Mouse (Mus musculus) hindbrain, embryonic 13.5 days (tissue): ENCODE results near the gene Dkc1. TPM values are rescaled to one million over a fixed set of nuclear protein-coding genes. Genes with fewer than 3 reads are reported as not detected.

Experiments
- ATAC-seq: fragments of 200-750 bp; cut with Nextera tagmentation; 2 replicates; pipeline ENCODE4 v1.8.0; 2017; ENCODE audit warnings: moderate TSS enrichment; ENCODE audit not compliant: low FRiP score
- H3K27ac ChIP-seq: fragments of 300-500 bp; sonication (generic); 2 replicates; pipeline ENCODE4 v1.5.1; 2015; ENCODE audit warnings: inconsistent platforms, mild to moderate bottlenecking, moderate library complexity
- H3K27me3 ChIP-seq: fragments of 300-500 bp; sonication (generic); 2 replicates; pipeline ENCODE4 v1.6.1; 2015; ENCODE audit warnings: mild to moderate bottlenecking, inconsistent platforms
- H3K36me3 ChIP-seq: fragments of 300-500 bp; sonication (generic); 2 replicates; pipeline ENCODE4 v1.6.1; 2015; ENCODE audit warnings: mild to moderate bottlenecking, inconsistent platforms
- H3K4me1 ChIP-seq: fragments of 300-500 bp; sonication (generic); replicated peaks from 2 replicates; pipeline ENCODE4 v1.6.1; 2015; ENCODE audit warnings: inconsistent platforms
- H3K4me2 ChIP-seq: fragments of 300-500 bp; sonication (generic); 2 replicates; pipeline ENCODE4 v1.6.1; 2015; ENCODE audit warnings: inconsistent platforms, mild to moderate bottlenecking, moderate library complexity
- H3K4me3 ChIP-seq: fragments of 300-500 bp; sonication (generic); 2 replicates; pipeline ENCODE4 v1.5.1; 2015; ENCODE audit warnings: mild to moderate bottlenecking, inconsistent platforms
- H3K9ac ChIP-seq: fragments of 300-500 bp; sonication (generic); 2 replicates; pipeline ENCODE4 v1.6.1; 2015; ENCODE audit warnings: mild to moderate bottlenecking, inconsistent platforms
- H3K9me3 ChIP-seq: fragments of 300-500 bp; sonication (generic); 2 replicates; pipeline ENCODE4 v1.6.1; 2016; ENCODE audit warnings: inconsistent platforms
- WGBS: fragments of 180-500 bp; shearing (Covaris S2); methylation state at CpG from one replicate; pipeline ENCODE4 v1.1.7; 2015; 5-methylcytosine and 5-hydroxymethylcytosine counted together
- polyA plus RNA-seq: library from polyadenylated mRNA; unstranded; fragments of >200 nt; fragmentation: Nextera tagmentation; extraction: Ambion mirVana; gene quantifications from 2 replicates; pipeline ENCODE4 v1.2.1, GENCODE M21; 2015

Dkc1 gene
- polyA plus RNA-seq, 1 experiment from 2014 or later = 62.9 TPM

DNA sequence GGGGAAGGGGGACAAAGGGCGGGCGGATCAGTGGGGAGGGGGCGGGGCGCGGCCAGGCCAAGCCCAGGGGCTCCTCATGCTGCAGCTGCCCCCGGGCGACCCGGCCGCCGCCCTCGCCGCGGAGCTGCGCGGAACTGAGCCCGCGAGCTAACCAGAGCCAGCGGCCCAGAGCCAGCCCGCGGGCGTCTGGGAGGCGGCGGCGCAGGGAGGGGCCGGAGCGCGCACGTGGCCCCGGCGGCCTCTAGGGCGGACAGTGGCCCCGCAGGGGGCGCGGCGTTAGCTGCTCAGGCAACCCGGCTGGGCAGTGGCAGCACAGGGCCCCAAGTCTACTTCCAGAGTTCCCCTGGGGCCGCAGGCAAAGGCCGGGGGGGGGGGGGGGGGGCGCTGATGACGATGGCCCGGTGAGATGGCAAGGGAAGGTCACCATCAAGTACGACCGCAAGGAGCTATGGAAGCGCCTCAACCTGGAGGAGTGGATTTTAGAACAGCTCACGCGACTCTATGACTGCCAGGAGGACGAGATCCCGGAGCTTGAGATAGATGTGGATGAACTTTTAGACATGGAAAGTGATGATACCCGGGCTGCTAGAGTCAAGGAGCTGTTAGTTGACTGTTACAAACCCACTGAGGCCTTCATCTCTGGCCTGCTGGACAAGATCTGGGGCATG lies 60.1 kb downstream of the Dkc1 start:
- H3K9ac ChIP-seq = peak overlapping the region; percentile 62
- H3K4me2 ChIP-seq = peak overlapping the region; percentile 59
- 11% methylated on average over 30 of the region's 49 CpGs for WGBS
- H3K36me3 ChIP-seq = no peaks in the 10 kb centered on the region
- no peaks in the 10 kb centered on the region for H3K4me1 ChIP-seq
- ATAC-seq = peak; percentile 54; the same call in 1 of the 2 replicates
- H3K4me3 ChIP-seq = peak overlapping the region; percentile 47
- H3K27me3 ChIP-seq = no peaks in the 10 kb centered on the region
- H3K27ac ChIP-seq = no peak overlapping the region
- no peaks in the 10 kb centered on the region for H3K9me3 ChIP-seq

Other genes with a start within 250 kb of the Dkc1 start
- gene Gab3, start 10.4 kb upstream of the Dkc1 start, polyA plus RNA-seq = 2.5 and 2.6 TPM in 2 replicates
- 21.8 and 24.7 TPM in 2 replicates for gene Mpp1, start 35.2 kb downstream of the Dkc1 start, polyA plus RNA-seq
- not detected in 2 replicates for gene Smim9, start 67.9 kb downstream of the Dkc1 start, polyA plus RNA-seq